Mouse (Mus musculus) layer of hippocampus, postnatal 25 days (tissue): ENCODE results near the gene Olfr325. TPM values are rescaled to one million over a fixed set of nuclear protein-coding genes. Genes with fewer than 3 reads are reported as not detected.

Experiments
- DNase-seq, 2 experiments: peaks; one replicate each; pipeline ENCODE4 v3.0.0; 2022; ENCODE audit warnings: mixed read lengths in 2 of 2, low spot score in 1 of 2; ENCODE audit errors: extremely low spot score in 1 of 2
- total RNA-seq, 2 experiments: library from RNA; stranded (reverse); gene quantifications; 2 replicates each; pipeline ENCODE4 v1.2.3; 2021

The Olfr325 gene
- total RNA-seq, 2 experiments from 2014 or later, result not detected

DNA sequence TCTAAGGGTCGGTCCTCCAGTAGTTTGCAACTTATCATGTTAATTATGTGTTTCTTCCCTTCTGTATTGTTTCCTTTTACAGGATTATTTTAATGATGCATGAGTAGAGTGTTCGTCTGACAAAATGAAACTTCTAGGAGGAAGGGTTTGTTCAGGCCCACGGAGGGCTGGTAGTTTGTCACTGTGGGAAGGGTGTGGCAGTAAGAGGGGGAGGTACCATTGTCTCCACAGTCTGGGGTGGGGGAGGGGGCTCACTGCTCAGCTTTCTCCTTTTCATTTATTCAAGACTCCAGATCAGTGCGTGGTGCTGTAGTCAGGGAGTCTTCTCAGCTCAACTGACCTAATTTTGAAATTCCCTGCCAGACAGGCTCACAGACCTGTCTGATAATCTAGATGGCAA, 48.6 kb downstream of the Olfr325 start:
- no peak for DNase-seq

DNA sequence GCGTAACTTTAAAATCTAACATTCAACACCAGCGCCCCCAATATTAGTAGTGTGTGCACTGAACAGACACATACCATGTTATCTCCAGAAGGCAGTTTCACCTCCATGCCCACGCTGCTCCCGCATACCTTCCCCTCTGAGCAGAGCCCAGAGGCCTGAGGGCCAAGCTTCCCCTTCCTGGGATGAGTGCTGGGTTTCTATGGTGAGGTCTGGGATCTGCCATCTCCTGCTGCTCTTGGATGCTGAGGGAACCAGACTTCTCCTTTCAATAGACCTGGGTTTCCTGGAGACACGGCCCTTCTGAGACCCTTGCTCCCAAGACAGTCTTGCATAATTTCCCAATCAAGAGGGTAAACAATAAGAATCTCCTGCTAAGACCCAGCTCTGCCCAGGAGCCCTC, 52.9 kb downstream of the Olfr325 start, which contains the start of gene Olfr323:
Olfr323 (minus strand) TSS at position 101 of the 400 bp plus-strand sequence.
- no peak for DNase-seq

Other genes starting within 250 kb of the Olfr325 start
- 10 to 100 TPM; 45.9 to 47.7 TPM for gene Zfp672, start 247.4 kb upstream of the Olfr325 start, total RNA-seq
- 10 to 100 TPM; 55.1 to 55.8 TPM for gene Sh3bp5l, start 247.0 kb upstream of the Olfr325 start, total RNA-seq
- under 1 TPM in 1 of 2 experiments, not detected in 1; 0.25 TPM for gene Lypd8, start 198.7 kb upstream of the Olfr325 start, total RNA-seq
- gene 1810065E05Rik, start 156.6 kb upstream of the Olfr325 start, total RNA-seq, result not detected
- not detected for gene Gm12253, start 145.2 kb upstream of the Olfr325 start, total RNA-seq
- gene Lypd9, start 124.8 kb upstream of the Olfr325 start, total RNA-seq, result not detected
- gene Olfr30, start 115.5 kb upstream of the Olfr325 start, total RNA-seq, result not detected
- gene Olfr332, start 85.2 kb upstream of the Olfr325 start, total RNA-seq, result not detected
- gene Olfr331, start 75.2 kb upstream of the Olfr325 start, total RNA-seq, result not detected
- not detected for gene Olfr330, start 42.9 kb upstream of the Olfr325 start, total RNA-seq
- not detected for gene Olfr329-ps, start 31.3 kb upstream of the Olfr325 start, total RNA-seq
- under 1 TPM in 1 of 2 experiments, not detected in 1; 0.12 TPM for gene Olfr328, start 22.1 kb upstream of the Olfr325 start, total RNA-seq
- not detected for gene Olfr224, start 7.2 kb upstream of the Olfr325 start, total RNA-seq
- not detected for gene Olfr324, start 17.4 kb downstream of the Olfr325 start, total RNA-seq
- not detected for gene 2210407C18Rik, start 38.3 kb downstream of the Olfr325 start, total RNA-seq
- not detected for gene Olfr323, start 52.8 kb downstream of the Olfr325 start, total RNA-seq
- gene Trim58, start 62.7 kb downstream of the Olfr325 start, total RNA-seq, result under 1 TPM in 1 of 2 experiments, not detected in 1; 0.15 TPM
- not detected for gene Olfr322, start 81.1 kb downstream of the Olfr325 start, total RNA-seq
- gene Olfr320, start 103.4 kb downstream of the Olfr325 start, total RNA-seq, result not detected
- gene Olfr319, start 121.4 kb downstream of the Olfr325 start, total RNA-seq, result not detected
- gene Olfr318, start 146.3 kb downstream of the Olfr325 start, total RNA-seq, result under 1 TPM in 1 of 2 experiments, not detected in 1; 0.09 TPM
- under 1 TPM; 0.10 to 0.33 TPM for gene Olfr317, start 161.5 kb downstream of the Olfr325 start, total RNA-seq
- under 1 TPM; 0.31 to 0.34 TPM for gene Olfr316, start 175.0 kb downstream of the Olfr325 start, total RNA-seq
- gene Olfr315, start 195.5 kb downstream of the Olfr325 start, total RNA-seq, result not detected
- not detected for gene Olfr314, start 205.2 kb downstream of the Olfr325 start, total RNA-seq
- 1 to 10 TPM; 5.9 to 7.2 TPM for gene Fam183b, start 224.2 kb downstream of the Olfr325 start, total RNA-seq
- not detected for gene Olfr313, start 237.3 kb downstream of the Olfr325 start, total RNA-seq